Mouse (Mus musculus) embryonic fibroblast, embryonic 13.5 days (primary cell): ENCODE data around the gene Setd1b.

Experiments
- CTCF ChIP-seq: IDR thresholded peaks from 2 replicates; pipeline ENCODE4 v1.5.1; 2011; ENCODE audit warnings: mild to moderate bottlenecking, control low read depth, low read length, moderate library complexity, borderline replicate concordance; ENCODE audit not compliant: insufficient read depth
- POLR2A ChIP-seq: IDR thresholded peaks from 2 replicates; pipeline ENCODE4 v1.6.1; 2011; ENCODE audit warnings: low read depth, mild to moderate bottlenecking, control low read depth, low read length, moderate library complexity

- TF ChIP-seq POLR2A (no peak), CTCF (peak; percentile 44; the same call in 1 of the 2 replicates)
Observed at GRCm38 (mm10) chr5:123122181-123122580, 19.8 kb upstream of the Setd1b start.
